Mouse (Mus musculus) thymus, postnatal 10 days (tissue): ENCODE results near the gene Lta.
A peak's percentile ranks its signal among the peaks of the same experiment; 100 is the strongest.

Source experiments
- DNase-seq, 2 experiments: peaks; one replicate each; pipeline ENCODE4 v3.0.0; 2021; ENCODE audit warnings: low spot score in 2 of 2

The Lta gene

DNA sequence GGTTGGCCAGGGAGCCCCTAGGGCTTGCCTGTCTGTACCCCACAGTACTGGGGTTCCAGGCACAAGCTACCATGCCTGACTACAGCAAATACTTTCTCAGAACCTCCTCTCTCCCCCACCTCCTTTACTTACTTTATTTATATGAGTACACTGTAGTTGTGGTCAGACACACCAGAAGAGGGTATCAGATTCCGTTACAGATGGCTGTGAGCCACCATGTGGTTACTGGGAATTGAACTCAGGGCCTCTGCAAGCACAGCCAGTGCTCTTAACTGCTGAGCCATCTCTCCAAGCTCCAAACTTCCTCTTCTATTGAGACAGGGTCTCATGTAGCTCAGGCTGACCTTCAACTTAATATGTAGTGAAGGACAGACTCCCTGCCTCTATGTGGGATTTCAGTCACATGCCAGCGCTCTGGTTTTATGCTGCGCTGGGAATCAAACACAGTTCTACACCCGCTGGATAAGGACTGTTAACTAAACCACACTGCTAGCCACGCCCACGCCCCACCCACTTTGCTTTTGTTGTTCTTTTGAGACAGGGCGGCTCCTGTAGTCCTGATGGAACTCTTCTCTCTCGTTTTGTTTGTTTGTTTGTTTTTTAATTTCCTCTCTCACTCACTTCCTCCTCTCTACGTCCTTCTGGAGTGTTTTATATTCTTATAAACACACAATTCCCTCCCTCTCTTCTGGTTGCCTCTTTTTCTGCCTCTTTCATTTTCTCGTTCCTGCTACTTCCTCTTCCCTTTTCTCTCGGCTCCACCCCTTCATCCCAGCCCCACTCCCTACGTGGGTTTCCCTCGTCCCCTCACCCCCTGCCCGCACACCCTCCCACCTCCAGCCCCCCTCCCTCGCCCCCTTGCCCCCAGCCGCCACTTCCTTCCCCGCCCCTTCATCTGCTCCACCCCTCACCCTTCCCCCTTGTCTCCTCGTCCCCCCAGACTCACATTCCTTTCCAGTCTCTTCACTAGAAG lies 19.2 kb downstream of the Lta start:
- DNase-seq: peak; percentile 84 to 87

DNA sequence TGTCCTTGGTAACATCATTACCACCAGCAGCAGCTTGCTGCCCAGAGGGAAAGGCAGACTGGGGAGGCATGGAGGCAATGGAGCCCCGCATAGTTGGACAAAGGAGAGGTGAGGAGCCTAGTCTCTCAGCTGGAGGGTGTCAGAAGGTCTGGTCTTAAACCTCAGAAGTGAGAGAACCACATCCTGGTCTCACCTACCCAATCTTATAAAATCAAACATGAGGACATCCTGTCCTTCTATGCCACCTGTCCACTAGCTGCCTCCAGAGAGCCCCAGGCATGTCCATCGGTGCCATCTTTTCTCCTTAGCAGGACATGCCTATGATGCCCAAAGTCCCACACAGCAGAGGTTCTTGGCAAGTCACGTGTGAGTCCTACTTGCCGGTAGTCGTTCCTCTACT lies 25.1 kb downstream of the Lta start:
- no peak for DNase-seq

DNA sequence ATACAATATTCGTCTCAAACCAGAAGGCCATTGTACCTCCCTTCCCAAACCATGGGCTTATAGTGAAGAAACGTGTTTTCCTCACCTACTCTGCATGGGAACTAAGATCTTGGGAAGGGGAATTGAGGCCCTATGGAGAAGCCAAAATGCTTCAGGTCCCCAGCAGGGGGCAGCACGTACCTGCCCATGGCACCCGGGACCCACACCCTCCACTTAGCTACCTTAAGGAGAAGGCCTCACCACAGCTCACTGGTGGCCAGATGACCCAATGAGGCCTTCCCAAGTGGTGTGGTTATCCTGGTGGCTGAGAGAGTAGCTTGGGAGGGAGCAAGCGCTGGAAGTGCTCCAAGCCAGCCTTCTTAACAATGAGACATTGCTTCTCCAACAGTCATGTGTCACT lies 26.6 kb downstream of the Lta start:
- peak; percentile 71 to 87 for DNase-seq

DNA sequence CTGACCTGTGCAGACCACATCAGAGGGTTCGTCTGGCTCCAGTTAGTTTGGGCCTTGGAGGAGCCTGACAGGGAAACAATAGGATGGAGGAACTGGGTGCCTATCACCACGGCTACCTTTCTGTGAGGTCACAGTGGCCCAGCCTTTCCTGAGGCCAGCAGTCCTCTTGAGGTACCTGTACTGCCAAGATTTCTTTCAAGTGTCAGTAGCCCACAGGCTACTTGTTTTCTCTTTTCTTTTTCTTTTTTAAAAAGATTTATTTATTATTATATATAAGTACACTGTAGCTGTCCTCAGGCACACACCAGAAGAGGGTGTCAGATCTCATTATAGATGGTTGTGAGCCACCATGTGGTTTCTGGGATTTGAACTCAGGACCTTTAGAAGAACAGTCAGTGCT lies 29.2 kb downstream of the Lta start, which contains the start of gene Aif1:
Gene Aif1 (minus strand): TSS at position 101 of the 400 bp plus-strand sequence.
- DNase-seq: no peak

DNA sequence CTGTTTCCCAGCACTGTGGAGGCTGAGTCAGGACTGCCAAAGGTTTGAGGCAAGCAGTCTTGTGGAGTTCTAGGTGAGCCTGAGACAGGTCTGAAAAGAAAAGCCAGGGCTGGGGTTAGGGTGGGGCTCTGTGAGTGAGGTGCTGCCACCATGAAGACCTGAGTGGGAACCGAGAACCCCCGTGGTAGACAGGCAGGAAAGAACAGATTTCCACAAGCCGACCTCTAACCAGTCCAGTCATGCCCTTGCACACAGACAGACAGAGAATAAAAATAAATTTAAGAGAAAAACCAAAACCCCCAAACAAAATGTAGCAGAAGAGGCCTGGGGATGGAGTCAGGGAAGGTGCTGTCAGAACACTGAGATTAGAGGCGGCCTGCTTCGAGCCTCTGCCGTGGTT lies 29.8 kb downstream of the Lta start:
- DNase-seq: no peak

DNA sequence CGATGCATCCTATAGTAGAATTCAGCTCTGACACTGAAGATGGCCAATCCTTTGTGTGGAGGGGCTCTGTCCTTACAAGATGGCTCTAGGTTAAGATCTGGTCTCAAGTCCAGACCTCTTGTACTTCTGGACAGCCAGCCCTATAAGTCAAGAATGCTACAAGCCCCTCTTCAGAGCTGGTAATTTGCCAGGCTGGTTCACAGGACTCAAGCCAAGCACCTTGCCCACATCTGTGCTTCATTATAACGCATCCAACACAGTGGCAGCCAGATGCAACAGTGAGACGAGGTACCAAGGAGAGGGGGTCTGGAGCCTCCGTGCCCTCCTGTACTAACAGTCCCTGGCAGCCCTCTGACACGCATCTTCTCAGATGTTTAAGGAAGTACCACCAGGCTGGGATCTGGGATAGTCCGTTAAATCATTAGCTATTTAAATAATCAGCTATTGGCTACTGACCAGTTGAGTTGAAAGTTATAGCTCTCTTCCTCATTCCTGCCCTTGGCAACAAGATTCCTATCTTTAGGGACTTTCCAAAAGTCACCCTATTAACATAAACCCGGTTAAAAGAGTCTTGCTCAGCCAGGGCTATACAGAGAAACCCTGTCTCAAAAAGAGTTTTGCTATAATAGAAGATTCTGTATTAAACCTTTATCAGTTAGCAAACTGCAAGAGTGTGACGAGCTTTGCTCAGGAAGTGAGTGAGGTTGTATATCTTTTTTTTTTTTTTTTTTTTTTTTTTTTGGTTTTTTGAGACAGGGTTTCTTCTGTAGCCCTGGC lies 30.8 kb downstream of the Lta start:
- DNase-seq: no peak

DNA sequence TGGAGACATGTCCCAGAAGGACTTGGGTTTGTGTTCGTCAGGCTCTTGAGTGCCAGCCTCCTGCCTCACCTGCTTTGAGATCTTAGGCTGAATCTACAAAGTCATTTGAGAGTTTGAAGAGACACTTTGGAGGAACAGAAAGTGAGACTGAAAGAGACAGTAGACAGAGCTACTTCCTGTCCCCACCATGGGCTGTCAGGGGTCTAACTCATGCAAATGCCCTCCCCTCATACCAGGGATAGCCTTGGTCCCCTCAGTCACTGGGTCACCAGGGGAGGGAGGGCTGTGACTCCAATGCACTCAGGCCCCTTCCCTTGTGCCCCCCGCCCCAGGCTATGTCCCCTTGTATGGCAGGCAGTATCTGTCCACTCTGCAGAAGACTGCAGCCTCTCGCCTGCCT lies 31.8 kb downstream of the Lta start:
- DNase-seq: no peak

DNA sequence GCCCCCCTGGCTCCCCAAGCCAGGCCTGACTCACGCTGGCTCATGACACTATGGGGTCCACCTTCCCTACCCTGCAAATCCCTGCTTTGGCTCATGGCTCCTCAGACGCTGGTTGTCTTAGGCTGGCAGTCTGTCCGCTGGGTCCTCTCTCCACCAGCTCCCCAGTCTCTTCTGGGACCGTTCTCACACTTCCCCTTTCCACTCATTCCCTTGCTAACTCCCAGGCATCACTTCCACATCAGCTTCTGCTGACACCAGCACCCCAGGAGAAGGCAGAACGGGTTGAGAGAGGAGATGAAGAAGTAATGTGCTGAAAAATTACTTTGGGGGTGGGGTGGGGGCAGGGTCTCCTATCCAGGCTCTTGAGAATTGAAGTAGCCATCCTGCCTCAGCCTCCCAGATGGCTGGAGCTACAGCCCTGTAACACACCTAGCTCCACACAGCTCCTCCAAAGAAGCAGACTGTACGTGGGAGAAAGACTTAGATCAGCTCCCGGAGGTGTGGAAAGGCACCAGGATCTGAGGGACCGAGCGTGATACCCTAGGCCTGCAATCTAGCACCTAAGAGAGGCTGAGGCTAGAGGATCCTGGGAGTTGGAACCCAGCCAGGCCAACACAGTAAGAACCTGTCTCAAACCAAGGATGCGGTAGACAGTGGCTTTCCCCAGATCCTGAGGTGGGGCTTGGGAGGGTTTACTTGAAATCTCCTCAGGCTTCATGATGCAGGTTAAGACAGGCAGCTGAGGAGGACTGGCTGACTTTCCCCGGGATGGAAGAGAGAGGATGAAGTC lies 32.5 kb downstream of the Lta start:
- no peak for DNase-seq

DNA sequence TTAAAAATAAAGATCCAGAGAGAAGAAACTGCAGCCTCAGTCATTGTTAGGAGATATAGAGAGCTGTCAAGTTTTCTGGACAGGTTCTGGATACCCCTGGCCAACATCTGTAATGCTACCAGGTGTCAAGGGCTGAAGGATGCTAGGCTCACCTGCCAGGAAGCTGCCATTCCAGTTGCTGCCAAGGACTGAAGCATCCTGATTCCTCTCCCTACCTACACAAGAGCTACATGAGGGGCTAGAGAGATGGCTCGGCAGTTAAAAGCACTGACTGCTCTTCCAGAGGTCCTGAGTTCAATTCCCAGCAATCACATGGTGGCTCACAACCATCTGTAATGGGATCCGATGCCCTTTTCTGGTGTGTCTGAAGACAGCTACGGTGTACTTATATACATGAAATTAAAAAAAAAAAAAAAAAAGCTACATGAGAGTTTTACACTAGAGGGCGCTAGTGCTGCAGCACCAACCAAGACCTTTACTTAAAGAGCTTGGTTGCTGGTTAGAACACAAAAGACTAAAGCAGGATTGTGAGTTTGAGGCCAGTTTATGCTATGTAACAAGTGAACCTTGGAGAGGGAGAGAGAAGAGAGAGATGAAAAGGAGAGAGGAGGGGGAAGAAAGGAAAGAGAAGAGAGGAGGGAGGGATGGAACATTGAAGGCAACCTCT lies 36.5 kb downstream of the Lta start:
- DNase-seq: peak in 1 of 2 experiments; percentile 65

DNA sequence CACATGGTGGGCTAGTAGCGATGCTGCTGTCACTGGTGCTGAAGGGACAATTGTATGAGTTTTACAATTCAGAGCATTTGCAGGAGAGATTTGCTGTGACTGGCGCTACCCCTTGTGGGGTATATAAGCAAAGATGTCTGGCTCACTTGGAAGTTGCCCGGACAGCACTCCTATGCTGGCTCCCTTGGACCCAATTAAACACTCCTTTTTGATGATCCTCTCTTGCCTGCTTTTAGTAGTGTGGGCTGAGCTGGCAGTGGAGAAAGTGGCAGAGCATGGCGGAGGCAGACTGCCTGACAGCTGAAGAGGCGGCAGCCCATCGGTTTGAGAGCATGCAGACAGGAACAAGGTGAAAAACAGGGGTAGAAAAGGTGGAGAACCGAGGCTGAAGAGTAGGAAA lies 37.4 kb downstream of the Lta start:
- DNase-seq: no peak

DNA sequence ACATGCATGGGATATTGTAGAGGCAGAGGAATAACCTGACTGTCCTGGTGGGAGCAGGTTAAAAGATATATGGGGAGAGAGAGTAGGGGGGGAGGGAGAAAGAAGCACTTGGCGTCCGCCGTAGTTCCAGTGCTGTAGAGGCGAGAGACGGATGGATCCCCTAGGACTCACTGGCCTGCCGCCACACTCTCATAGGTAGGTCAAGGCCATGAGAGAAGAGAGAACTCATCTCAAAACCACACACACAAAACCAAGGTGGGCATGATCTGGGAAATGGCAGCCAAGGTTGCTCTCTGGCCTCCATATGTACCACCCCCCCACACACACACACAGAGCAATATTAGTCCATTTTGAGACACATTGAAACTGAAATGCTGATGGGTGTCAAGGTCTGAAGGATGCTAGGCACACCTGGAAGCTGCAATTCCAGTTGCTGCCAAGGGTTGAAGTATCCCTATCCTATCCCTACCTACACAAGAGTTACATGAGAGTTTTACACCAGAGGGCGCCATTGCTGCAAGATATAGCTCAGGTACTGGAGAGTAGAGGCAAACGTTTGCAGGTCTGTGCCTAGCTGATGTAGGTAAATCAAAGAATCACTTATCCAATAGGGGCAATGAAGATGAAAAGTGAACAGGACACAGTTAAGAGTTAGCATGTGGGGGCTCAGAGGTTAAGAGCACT lies 38.7 kb downstream of the Lta start:
- peak; percentile 65 to 79 for DNase-seq

DNA sequence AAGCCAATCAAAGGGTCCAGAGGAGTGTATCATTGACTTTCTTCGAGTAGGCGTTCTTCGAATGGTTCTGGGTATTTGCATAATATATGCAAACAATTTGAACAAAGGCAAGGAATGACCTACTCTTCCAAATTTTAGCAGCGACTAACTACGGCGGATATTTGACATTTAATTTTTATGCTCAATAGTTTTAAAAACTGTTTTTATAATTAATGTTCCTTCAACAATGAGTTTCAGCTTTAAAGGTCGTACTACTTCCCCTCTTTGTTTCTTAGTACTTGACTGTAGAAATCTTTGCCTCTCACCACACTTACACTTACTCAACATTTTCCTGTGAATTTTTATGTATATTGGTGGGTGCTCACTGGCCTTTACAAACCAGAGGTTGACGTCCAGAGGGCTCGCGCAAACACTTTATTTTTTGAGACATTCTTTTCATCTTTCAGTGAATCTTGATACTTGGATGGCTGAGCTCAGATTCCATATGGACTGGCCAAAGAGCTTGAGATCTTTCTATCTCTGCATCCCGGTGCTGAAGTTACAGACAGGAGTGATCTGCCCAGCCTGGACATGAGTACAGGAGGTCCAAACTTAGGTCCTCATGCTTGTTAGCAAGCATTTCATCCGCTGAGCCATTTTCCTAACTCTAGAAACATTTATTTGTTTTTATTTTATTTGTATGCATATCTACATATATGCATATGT lies 39.5 kb downstream of the Lta start:
- no peak for DNase-seq

DNA sequence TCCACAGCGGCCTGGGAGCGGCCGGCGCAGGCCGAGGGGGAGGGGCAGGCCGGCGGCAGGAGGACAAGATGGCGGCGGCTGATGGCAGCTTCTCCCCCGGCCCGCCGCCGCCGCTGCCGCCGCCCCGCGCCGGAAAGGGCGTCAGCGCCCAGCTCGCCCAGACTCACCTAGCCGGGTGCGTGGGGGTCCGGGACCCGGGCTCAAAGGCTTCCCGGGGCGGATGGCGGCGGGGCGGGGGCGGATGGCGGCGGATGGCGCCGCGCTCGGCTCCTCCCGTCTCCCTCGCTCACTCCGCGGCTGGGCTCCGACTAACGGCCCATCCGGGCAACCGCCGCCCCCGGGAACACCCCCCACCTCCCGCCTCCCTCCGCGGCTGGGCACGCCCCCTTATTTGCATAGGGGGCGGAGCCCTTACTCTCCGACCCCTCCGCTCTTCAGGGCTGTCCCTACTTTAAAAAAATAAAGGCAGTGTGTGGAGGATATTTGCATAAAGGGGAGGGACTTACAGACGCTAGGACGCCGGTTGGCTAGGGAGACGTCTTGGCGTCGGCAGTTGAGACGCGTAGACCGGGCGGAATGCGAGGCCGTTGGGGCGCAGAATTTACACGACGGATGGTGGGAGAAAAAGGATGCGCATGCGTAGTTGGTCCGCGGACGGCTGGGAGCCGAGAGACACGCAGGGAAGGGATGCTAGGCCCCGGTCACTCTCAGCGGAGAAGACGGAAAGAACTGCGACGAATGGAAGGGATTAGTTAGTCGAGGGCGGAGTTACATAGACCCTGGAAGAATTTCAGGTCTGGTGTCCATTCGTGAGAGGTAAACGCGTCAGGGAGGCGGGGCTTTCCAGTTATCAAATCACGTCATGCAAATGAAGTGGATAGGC lies 40.3 kb downstream of the Lta start, which contains the start of gene Prrc2a:
Gene Prrc2a (minus strand): TSS at position 330 of the 883 bp plus-strand sequence.
- DNase-seq: peak; percentile 96 to 97

DNA sequence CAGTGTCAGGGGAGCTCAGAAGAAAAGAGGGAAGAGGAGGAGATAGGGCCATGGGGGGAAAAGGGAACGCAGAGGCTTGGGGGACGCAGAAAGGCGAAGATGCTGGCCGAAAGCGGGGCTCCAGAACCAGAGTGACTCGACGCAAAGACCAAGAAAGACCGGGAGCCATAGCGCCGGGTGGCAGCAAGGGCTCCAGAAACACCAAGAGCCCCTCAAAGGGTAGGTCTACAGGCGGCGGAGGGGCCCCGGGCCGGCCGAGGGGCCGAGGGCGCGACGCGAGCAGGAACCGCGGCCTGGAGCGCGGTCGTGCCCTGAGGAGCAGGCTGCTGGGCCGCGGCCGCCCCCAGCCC lies 41.0 kb downstream of the Lta start:
- DNase-seq: no peak

DNA sequence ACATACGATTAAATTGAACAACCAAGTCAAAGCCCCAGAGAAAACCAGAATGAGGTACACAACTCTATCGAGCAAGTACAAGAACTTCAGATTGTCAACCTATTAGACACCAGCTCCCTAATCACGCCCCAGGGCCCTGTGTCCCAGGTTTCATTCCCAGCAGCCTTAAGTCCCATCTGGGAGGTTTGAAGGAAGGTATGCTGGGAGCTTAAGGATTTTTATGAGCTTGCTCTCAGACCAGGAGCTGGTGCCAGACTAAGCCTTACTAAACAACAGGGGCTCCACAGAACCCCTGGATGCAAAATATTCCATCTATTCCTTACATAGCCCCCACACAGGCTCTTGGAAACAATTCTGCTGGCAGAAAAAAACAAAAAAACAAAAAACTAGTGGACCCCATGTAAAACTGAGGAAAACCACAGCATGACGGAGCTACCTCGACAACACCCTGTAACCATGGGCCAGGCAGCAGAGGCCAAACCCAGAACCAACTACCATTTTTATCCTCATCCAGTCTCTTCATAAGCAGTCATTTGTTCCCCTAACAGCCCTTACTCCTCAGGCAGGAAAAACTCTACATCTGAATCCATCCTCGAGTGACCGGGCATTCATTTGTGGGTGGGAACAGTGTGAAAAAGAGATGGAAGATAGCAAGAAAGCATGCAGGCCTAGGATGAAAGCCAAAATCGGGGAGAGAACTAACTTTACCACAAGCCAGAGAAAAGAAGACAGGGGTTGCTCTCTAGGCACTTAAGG lies 41.6 kb downstream of the Lta start:
- no peak for DNase-seq

DNA sequence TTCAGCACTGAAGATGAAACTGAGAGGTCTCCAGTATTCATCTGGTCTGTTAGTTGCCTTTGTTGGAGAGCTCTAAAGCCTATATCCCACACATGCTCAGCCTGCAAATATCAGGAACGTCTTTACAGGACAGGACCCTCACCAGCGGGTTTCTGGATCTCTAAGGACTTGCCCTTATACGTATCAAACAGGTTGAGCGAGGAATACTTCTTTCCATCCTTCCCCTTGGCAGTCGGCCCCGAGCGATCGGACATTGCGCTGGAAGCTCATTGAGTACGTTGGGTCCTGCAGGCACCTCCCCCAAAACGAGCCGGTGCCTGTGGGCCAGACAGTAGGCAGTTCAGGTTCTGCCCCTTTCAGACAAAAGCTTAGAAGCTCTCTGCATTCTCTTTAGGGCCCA lies 42.4 kb downstream of the Lta start:
- DNase-seq: no peak

DNA sequence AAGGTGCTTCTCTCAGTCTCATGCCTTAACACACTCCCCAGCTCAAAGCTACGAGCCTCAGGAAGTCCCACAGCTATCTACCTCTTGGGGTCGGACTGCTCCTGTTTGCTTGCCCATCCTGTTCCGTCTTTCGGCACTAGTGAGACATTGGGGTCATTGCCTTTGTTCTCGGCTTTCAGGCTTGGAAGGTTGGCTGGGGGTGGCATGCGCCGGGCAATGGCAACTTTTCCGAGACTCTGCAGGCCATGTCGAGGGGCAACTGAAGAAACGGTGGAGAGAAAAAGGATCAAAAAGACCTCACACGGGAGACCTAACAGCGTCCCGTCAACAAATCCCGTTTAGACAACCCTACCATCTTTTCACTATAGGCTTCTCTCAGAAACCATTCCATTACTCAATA lies 43.0 kb downstream of the Lta start:
- no peak for DNase-seq

DNA sequence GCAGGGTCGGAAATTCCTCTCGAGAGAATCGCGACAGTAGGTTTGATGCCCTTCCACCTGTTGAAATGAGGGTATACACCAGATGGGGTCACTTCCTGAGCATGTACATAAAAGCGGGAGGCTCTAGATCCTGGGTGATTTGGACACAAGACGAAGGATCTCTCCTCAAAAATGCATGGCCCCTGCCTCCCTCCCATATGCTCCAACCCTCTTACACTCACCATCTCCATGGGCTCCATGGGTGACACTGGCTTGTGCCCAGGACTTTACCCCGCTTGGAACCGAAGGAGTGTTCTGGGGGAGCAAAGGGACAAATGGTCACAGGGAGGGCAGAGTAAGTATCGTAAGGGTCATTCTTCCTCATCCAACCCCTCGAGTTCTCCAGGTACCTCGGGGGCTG lies 43.7 kb downstream of the Lta start:
- no peak for DNase-seq
